Mouse (Mus musculus) liver, embryonic 12.5 days (tissue): Measurements from ENCODE around the gene Hes5. TPM values are rescaled to one million over a fixed set of nuclear protein-coding genes. Genes with fewer than 3 reads are reported as not detected.

Source experiments
- ATAC-seq: fragments of 200-750 bp; cut with Nextera tagmentation; 2 replicates; pipeline ENCODE4 v1.8.0; 2017; ENCODE audit warnings: moderate number of reproducible peaks, mild to moderate bottlenecking, moderate library complexity
- H3K27ac ChIP-seq: fragments of 300-500 bp; sonication (generic); 2 replicates; pipeline ENCODE4 v1.5.1; 2016; ENCODE audit warnings: mild to moderate bottlenecking
- H3K27me3 ChIP-seq: fragments of 300-500 bp; sonication (generic); replicated peaks from 2 replicates; pipeline ENCODE4 v1.6.1; 2016; ENCODE audit warnings: mild to moderate bottlenecking, moderate library complexity
- H3K36me3 ChIP-seq: fragments of 300-500 bp; sonication (generic); 2 replicates; pipeline ENCODE4 v1.6.1; 2016; ENCODE audit warnings: mild to moderate bottlenecking, moderate library complexity
- H3K4me1 ChIP-seq: fragments of 300-500 bp; sonication (generic); 2 replicates; pipeline ENCODE4 v1.6.1; 2016
- H3K4me2 ChIP-seq: fragments of 300-500 bp; sonication (generic); 2 replicates; pipeline ENCODE4 v1.6.1; 2016; ENCODE audit warnings: mild to moderate bottlenecking, moderate library complexity
- H3K4me3 ChIP-seq: fragments of 300-500 bp; sonication (generic); 2 replicates; pipeline ENCODE4 v1.5.1; 2016; ENCODE audit warnings: mild to moderate bottlenecking, moderate library complexity
- H3K9ac ChIP-seq: fragments of 300-500 bp; sonication (generic); 2 replicates; pipeline ENCODE4 v1.6.1; 2016; ENCODE audit warnings: mild to moderate bottlenecking, moderate library complexity
- H3K9me3 ChIP-seq: fragments of 300-500 bp; sonication (generic); replicated peaks from 2 replicates; pipeline ENCODE4 v1.6.1; 2016; ENCODE audit warnings: mild to moderate bottlenecking, moderate library complexity
- WGBS: fragments of 180-500 bp; shearing (Covaris S2); methylation state at CpG from one replicate; pipeline ENCODE4 v1.1.7; 2016; ENCODE audit not compliant: insufficient replicate concordance; 5-methylcytosine and 5-hydroxymethylcytosine counted together
- polyA plus RNA-seq: library from polyadenylated mRNA; unstranded; fragments of >200 nt; fragmentation: Nextera tagmentation; extraction: Ambion mirVana; gene quantifications from 2 replicates; pipeline ENCODE4 v1.2.1, GENCODE M21; 2016

Gene Hes5
- polyA plus RNA-seq, result 0.12 TPM in 1 of 2 replicates, not detected in the other

DNA sequence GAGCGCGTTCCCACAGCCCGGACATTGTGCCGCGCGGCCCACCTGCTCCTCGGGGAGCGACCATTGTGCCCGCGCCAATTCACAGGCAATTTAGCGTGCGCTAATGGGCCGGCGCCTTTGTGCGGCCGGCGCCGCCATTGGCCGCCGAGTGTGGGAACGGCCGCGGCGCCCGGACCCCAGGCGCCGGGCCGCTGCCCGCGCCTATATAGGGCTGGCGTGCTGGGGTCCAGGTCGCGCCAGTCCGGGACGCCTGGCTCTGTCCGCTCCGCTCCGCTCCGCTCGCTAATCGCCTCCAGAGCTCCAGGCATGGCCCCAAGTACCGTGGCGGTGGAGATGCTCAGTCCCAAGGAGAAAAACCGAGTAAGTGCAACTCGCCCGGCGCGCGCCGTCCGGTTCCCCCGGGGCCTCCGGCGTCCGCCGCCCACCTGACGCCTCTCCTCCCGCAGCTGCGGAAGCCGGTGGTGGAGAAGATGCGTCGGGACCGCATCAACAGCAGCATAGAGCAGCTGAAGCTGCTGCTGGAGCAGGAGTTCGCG is at the start of gene Hes5:
Gene Hes5, plus strand, starts transcription at position 234 of the 536 bp plus-strand sequence.
- peaks cover 5% of the 10 kb centered on the region for H3K36me3 ChIP-seq
- no peak for ATAC-seq
- peak within 1 kb of the TSS; percentile 45 for H3K4me3 ChIP-seq
- 2% methylated on average over 65 of the region's 65 CpGs for WGBS
- peaks cover 80% of the 10 kb centered on the region for H3K27me3 ChIP-seq
- H3K4me1 ChIP-seq, result peaks cover 49% of the 10 kb centered on the region
- no peak within 1 kb of the TSS for H3K27ac ChIP-seq
- peak within 1 kb of the TSS; percentile 24; the same call in 1 of the 2 replicates for H3K9ac ChIP-seq
- H3K9me3 ChIP-seq, result no peaks in the 10 kb centered on the region
- H3K4me2 ChIP-seq, result peak within 1 kb of the TSS; percentile 63

DNA sequence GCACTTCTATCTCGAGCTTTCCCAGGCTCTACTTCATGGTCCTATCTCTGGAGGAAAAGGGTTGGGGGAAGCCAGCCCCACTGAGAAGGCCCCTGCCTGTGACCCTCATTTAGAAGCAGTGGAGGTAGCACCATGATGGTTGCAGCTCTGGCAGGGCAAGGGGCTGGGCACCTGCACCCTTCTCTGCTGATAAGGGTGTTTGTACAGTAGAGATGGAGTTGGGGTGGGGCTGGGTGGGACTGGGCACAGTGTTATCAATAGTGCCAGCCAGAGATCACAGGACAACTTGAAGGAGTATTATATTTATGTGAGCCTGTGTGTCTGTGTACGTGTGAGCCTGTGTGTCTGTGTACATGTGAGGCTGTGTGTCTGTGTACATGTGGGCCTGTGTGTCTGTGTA is 49.1 kb upstream of the Hes5 start:
- Histone ChIP-seq H3K27me3 (no peaks in the 10 kb centered on the region), H3K9ac (peak overlapping the region; percentile 75), H3K27ac (peak overlapping the region; percentile 96), H3K4me2 (peak overlapping the region; percentile 63), H3K4me3 (peak overlapping the region; percentile 36), H3K36me3 (peaks cover 33% of the 10 kb centered on the region), H3K4me1 (peaks cover 91% of the 10 kb centered on the region), H3K9me3 (no peaks in the 10 kb centered on the region)
- peak; percentile 92 for ATAC-seq
- 15% methylated on average over 2 of the region's 2 CpGs for WGBS

DNA sequence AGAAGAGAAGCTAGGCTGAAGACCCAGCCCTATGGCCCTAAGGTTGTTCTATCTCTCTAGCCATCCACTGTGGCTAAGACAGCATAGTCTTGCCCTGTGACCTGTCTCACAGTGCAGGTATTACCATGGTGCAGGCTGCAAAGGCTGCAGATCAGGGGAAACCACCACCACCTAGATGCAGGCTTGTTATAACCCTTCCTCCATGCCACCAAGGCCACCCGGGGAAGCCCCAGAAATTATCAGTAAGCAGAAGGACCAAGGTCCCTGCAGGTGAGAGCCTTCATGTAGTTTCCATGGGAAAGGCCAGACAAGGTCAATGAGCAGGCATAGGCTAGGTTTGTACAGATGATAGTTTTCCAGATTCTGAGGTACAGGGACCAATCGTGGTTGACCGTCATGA is 46.9 kb upstream of the Hes5 start:
- no peak for ATAC-seq
- H3K4me2 ChIP-seq, result no peak overlapping the region
- 0 out of 2 replicates have a peak, but pooled peaks cover 4% of the 10 kb centered on the region for H3K9me3 ChIP-seq
- 72% methylated on average over 3 of the region's 3 CpGs for WGBS
- H3K27ac ChIP-seq, result peak overlapping the region; percentile 96
- H3K36me3 ChIP-seq, result peaks cover 56% of the 10 kb centered on the region
- peak overlapping the region; percentile 64 for H3K9ac ChIP-seq
- no peak overlapping the region for H3K4me3 ChIP-seq
- peaks cover 98% of the 10 kb centered on the region for H3K4me1 ChIP-seq
- no peaks in the 10 kb centered on the region for H3K27me3 ChIP-seq

DNA sequence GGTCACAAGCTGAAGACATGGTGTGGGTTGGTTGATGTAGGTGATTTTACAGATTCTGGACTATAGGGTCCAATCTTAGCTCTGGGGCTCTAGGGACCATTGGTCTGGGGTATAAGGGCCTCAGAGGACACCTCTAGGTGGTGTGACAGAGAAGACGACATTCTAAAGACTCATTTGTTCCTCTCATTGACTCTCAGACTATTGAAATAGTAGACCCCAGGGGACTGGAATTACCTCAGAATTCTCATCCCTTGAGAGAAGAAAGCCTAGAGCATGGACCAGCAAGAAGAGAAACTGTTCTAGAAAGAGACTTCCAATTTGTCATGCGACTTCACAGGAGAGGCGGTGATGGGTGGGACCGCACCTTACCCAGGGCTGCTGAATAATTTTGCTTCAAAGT is 46.5 kb upstream of the Hes5 start:
- H3K9me3 ChIP-seq, result 0 out of 2 replicates have a peak, but pooled peaks cover 4% of the 10 kb centered on the region
- no peak overlapping the region for H3K4me3 ChIP-seq
- no peaks in the 10 kb centered on the region for H3K27me3 ChIP-seq
- H3K36me3 ChIP-seq, result peaks cover 60% of the 10 kb centered on the region
- 88% methylated on average over 4 of the region's 4 CpGs for WGBS
- no peak overlapping the region for H3K4me2 ChIP-seq
- H3K9ac ChIP-seq, result no peak overlapping the region; the same call in 1 of the 2 replicates
- peaks cover 96% of the 10 kb centered on the region for H3K4me1 ChIP-seq
- ATAC-seq, result no peak
- H3K27ac ChIP-seq, result peak overlapping the region; percentile 96

GRCm38 (mm10) chr4:154914707-154915106 is 46.0 kb upstream of the Hes5 start:
- Histone ChIP-seq H3K36me3 (peaks cover 61% of the 10 kb centered on the region), H3K4me1 (peaks cover 92% of the 10 kb centered on the region), H3K27me3 (no peaks in the 10 kb centered on the region), H3K9me3 (0 out of 2 replicates have a peak, but pooled peaks cover 4% of the 10 kb centered on the region), H3K4me3 (no peak overlapping the region), H3K4me2 (no peak overlapping the region), H3K27ac (peak overlapping the region; percentile 96), H3K9ac (no peak overlapping the region)
- no peak for ATAC-seq
- WGBS, result 52% methylated on average over 3 of the region's 3 CpGs

DNA sequence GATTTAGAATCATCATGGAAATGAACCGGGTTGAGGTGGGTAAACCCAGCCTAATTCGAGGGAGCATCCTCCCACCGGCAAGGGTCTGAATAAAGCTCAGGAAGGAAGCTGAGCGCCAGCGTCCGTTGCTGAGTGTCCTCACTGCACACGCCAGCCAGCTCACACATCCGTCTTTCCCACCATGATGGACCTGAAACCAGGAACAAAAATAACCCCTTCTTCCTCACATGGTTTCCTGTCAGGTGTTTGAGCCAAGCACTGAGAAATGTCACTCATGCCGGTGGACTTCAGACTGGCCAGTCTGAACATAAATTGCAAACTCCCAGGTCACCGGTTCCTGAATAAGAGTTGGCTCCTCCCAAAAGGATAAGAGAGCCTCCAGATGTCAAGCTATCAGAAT is 45.4 kb upstream of the Hes5 start:
- H3K4me1 ChIP-seq, result peaks cover 89% of the 10 kb centered on the region
- H3K36me3 ChIP-seq, result peaks cover 67% of the 10 kb centered on the region
- peak overlapping the region; percentile 96 for H3K27ac ChIP-seq
- 0 out of 2 replicates have a peak, but pooled peaks cover 4% of the 10 kb centered on the region for H3K9me3 ChIP-seq
- no peak overlapping the region for H3K4me3 ChIP-seq
- ATAC-seq, result no peak
- H3K27me3 ChIP-seq, result no peaks in the 10 kb centered on the region
- 38% methylated on average over 10 of the region's 10 CpGs for whole genome bisulfite sequencing
- H3K4me2 ChIP-seq, result 0 out of 2 replicates have a peak overlapping the region, but pooled peaks have one; percentile 13
- no peak overlapping the region for H3K9ac ChIP-seq

- no peak overlapping the region for H3K4me3 ChIP-seq
- 0 out of 2 replicates have a peak, but pooled peaks cover 4% of the 10 kb centered on the region for H3K9me3 ChIP-seq
- peaks cover 84% of the 10 kb centered on the region for H3K4me1 ChIP-seq
- H3K27ac ChIP-seq, result peak overlapping the region; percentile 96
- peak; percentile 28; the same call in 1 of the 2 replicates for ATAC-seq
- no peak overlapping the region for H3K9ac ChIP-seq
- no peaks in the 10 kb centered on the region for H3K27me3 ChIP-seq
- H3K36me3 ChIP-seq, result peaks cover 80% of the 10 kb centered on the region
- H3K4me2 ChIP-seq, result no peak overlapping the region
- WGBS, result 67% methylated on average over 4 of the region's 4 CpGs
Measured at GRCm38 (mm10) chr4:154916662-154917061, 44.1 kb upstream of the Hes5 start.

GRCm38 (mm10) chr4:154922291-154922690 is 38.4 kb upstream of the Hes5 start:
- no peaks in the 10 kb centered on the region for H3K27me3 ChIP-seq
- peak overlapping the region; percentile 72 for H3K4me3 ChIP-seq
- peak overlapping the region; percentile 83 for H3K4me2 ChIP-seq
- 84% methylated on average over 4 of the region's 4 CpGs for WGBS
- peak overlapping the region; percentile 98 for H3K27ac ChIP-seq
- 0 out of 2 replicates have a peak, but pooled peaks cover 4% of the 10 kb centered on the region for H3K9me3 ChIP-seq
- peaks cover 83% of the 10 kb centered on the region for H3K4me1 ChIP-seq
- no peak for ATAC-seq
- peaks cover 99% of the 10 kb centered on the region for H3K36me3 ChIP-seq
- H3K9ac ChIP-seq, result peak overlapping the region; percentile 24; the same call in 1 of the 2 replicates

DNA sequence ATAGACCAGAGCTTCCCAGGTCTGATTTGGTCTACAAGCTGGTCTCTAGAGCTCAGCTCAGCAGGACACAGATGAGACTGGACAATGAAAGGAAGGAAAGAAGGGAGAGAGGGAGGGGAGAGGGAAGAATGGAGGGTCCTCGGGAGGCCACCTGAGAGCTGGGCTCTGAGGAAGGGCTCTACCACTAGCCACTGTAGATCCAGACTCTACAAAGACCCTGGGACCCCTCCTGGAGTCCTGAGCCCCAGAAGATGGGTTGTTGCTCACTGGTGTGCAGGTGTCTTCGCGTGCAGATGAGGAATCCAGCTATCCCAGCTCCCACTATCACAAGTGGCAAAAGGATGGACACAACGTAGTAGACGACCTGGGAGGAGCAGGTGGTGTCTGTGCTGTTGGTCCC is 37.8 kb upstream of the Hes5 start:
- no peak for ATAC-seq
- peak overlapping the region; percentile 72 for H3K4me3 ChIP-seq
- 0 out of 2 replicates have a peak, but pooled peaks cover under 1% of the 10 kb centered on the region for H3K9me3 ChIP-seq
- H3K9ac ChIP-seq, result peak overlapping the region; percentile 25; the same call in 1 of the 2 replicates
- H3K36me3 ChIP-seq, result peaks cover 94% of the 10 kb centered on the region
- peaks cover 83% of the 10 kb centered on the region for H3K4me1 ChIP-seq
- H3K4me2 ChIP-seq, result peak overlapping the region; percentile 83
- H3K27me3 ChIP-seq, result no peaks in the 10 kb centered on the region
- WGBS, result 76% methylated on average over 5 of the region's 5 CpGs
- peak overlapping the region; percentile 98 for H3K27ac ChIP-seq

- Histone ChIP-seq H3K9me3 (no peaks in the 10 kb centered on the region), H3K4me2 (peak overlapping the region; percentile 83), H3K4me3 (peak overlapping the region; percentile 72), H3K4me1 (peaks cover 95% of the 10 kb centered on the region), H3K36me3 (peaks cover 69% of the 10 kb centered on the region), H3K27ac (peak overlapping the region; percentile 98), H3K9ac (peak overlapping the region; percentile 91), H3K27me3 (no peaks in the 10 kb centered on the region)
- WGBS, result 47% methylated on average over 4 of the region's 4 CpGs
- ATAC-seq, result no peak
Measured at GRCm38 (mm10) chr4:154925413-154925812, 35.3 kb upstream of the Hes5 start.

- Histone ChIP-seq H3K9ac (peak overlapping the region; percentile 91), H3K9me3 (no peaks in the 10 kb centered on the region), H3K4me1 (peaks cover 83% of the 10 kb centered on the region), H3K4me2 (peak overlapping the region; percentile 83), H3K27me3 (no peaks in the 10 kb centered on the region), H3K4me3 (peak overlapping the region; percentile 72), H3K36me3 (peaks cover 51% of the 10 kb centered on the region), H3K27ac (peak overlapping the region; percentile 98)
- 33% methylated on average over 9 of the region's 9 CpGs for WGBS
- ATAC-seq, result peak; percentile 42
Measured at GRCm38 (mm10) chr4:154926969-154927898, 33.5 kb upstream of the Hes5 start.
